Mouse (Mus musculus) testis, adult 2 months (tissue): ENCODE measurements around the gene Fmnl1. TPM values are rescaled to one million over a fixed set of nuclear protein-coding genes. Genes with fewer than 3 reads are reported as not detected.

Experiments used
- H3K27ac ChIP-seq: fragments of 200-500 bp; 2 replicates; pipeline ENCODE4 v1.5.1; 2012; ENCODE audit warnings: low read depth, low read length; ENCODE audit not compliant: control insufficient read depth, insufficient read depth
- H3K27me3 ChIP-seq: fragments of 200-500 bp; 2 replicates; pipeline ENCODE4 v1.6.1; 2012; ENCODE audit warnings: mild to moderate bottlenecking, low read length, moderate library complexity; ENCODE audit not compliant: control insufficient read depth, insufficient read depth
- H3K36me3 ChIP-seq: fragments of 200-500 bp; 2 replicates; pipeline ENCODE4 v1.6.1; 2012; ENCODE audit warnings: mild to moderate bottlenecking, low read length; ENCODE audit not compliant: control insufficient read depth, insufficient read depth
- H3K4me1 ChIP-seq: fragments of 200-500 bp; 2 replicates; pipeline ENCODE4 v1.6.1; 2012; ENCODE audit warnings: low read length; ENCODE audit not compliant: control insufficient read depth, insufficient read depth
- H3K4me3 ChIP-seq: fragments of 200-500 bp; 2 replicates; pipeline ENCODE4 v1.5.1; 2012; ENCODE audit warnings: low read depth, mild to moderate bottlenecking, low read length, moderate library complexity, mixed read lengths; ENCODE audit not compliant: control insufficient read depth
- CTCF ChIP-seq: fragments of 200-500 bp; IDR thresholded peaks from 2 replicates; pipeline ENCODE4 v1.5.1; 2012; ENCODE audit warnings: low read depth, mild to moderate bottlenecking, inconsistent platforms, low read length, moderate library complexity; ENCODE audit not compliant: control insufficient read depth, insufficient read depth, insufficient replicate concordance
- POLR2A ChIP-seq: fragments of 200-500 bp; IDR thresholded peaks from 2 replicates; pipeline ENCODE4 v1.6.1; 2012; ENCODE audit warnings: low read depth, mild to moderate bottlenecking, inconsistent platforms, low read length, moderate library complexity; ENCODE audit not compliant: control insufficient read depth
- polyA plus RNA-seq: library from polyadenylated mRNA; depleted of rRNA; stranded (reverse); fragments of >200 nt; gene quantifications from 2 replicates; pipeline ENCODE4 v1.2.3, GENCODE M21; 2012; rRNA removed

The Fmnl1 gene
- polyA plus RNA-seq, 1 experiment: 21.6 TPM

DNA sequence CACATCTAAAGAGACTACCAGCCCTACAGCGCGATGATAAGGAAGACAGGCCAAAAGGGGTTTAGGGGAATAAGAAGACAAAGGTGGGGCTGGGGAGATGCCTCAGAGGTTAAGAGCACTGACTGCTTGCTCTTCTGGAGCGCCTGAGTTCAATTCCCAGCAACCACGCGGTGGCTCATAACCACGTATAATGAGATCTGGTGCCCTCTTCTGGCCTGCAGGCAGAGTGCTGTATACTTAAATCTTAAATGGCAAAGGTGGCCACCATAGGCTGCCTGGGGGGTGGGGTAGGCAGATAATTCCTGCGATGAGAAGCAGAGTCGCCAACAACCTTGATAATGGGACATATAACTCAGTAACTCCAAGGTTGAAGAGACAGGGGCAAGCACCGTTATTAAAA, 66.8 kb downstream of the Fmnl1 start:
- Histone ChIP-seq H3K4me3 (no peak overlapping the region), H3K4me1 (no peaks in the 10 kb centered on the region), H3K36me3 (no peaks in the 10 kb centered on the region), H3K27me3 (no peaks in the 10 kb centered on the region), H3K27ac (no peak overlapping the region)
- TF ChIP-seq POLR2A (no peak), CTCF (no peak)

DNA sequence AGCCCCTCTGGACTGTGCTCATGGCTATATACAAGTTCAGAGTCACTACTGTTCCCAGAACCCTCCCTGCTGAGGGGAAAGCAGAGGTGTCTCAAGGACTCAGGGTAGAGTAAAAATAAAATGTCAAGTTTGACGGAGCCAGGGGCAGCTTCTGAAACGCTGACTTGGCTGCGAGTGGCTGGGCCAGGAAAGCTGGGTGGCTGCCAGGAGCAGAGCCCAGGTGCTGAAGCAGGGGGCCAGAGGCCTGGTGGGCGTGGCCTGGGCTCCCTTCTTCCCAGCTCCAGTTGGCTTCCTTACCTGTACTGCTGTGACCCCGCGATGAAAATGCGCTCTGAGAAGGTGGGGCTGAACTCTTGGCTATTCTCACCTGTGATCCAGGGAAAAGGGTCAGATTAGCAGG, 69.8 kb downstream of the Fmnl1 start:
- Histone ChIP-seq H3K4me3 (no peak overlapping the region), H3K27ac (no peak overlapping the region), H3K27me3 (no peaks in the 10 kb centered on the region), H3K36me3 (no peaks in the 10 kb centered on the region), H3K4me1 (no peaks in the 10 kb centered on the region)
- no peak for TF ChIP-seq POLR2A
- TF ChIP-seq CTCF: no peak

DNA sequence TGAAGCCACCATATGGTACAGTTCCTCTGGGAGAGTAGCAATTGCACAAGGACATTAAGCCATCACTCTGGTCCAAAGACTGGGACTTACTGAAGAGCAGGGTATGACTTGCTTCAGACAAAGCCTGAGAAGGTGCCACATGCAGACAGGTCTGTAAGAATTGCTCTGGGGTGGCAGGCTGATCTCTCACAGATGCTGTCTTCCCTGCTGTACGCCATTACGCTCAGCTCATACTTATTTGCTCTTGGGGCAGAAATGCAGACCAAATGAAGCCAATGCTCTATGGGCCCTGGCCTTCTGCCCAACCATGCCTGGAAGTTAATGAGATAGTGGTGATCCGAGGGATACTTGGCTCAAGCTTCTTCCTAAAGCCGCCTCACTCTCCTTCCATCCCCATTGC, 73.9 kb downstream of the Fmnl1 start:
- Histone ChIP-seq H3K4me3 (no peak overlapping the region), H3K36me3 (no peaks in the 10 kb centered on the region), H3K27me3 (no peaks in the 10 kb centered on the region), H3K4me1 (peaks cover 2% of the 10 kb centered on the region), H3K27ac (no peak overlapping the region)
- TF ChIP-seq POLR2A: no peak
- no peak for TF ChIP-seq CTCF

DNA sequence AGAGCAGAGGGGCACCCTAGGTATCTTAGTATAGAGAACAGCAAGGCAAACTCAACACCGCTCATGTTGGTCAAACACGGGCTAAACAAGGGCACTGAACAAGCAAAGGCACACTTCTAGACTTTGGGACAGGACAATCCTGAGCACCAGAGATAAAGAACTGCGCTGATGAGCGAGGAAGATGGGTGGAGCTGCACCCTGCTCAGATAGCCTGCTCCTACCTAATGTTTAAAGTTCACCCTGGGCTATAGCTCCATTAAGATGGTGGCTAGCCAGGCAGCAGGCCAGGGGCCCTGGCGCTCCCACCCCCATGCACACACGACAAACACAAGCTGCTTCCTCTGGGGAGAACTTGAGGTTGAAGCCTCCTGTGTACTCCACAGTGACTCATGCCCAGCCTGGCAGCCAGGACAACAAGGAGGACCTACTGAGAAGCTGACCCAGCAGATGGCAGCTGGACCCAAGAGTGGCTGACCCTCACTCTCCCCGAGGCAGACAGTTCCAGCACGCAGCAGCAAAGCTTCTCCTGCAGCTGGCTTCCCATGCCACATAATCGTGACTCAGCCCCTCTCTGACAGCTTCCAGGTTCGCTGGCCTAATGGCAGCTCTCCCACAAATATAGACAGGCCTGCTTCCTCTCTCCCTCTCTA, 75.3 kb downstream of the Fmnl1 start:
- H3K4me3 ChIP-seq: no peak overlapping the region
- peaks cover 2% of the 10 kb centered on the region for H3K4me1 ChIP-seq
- TF ChIP-seq CTCF: no peak
- TF ChIP-seq POLR2A: no peak
- no peaks in the 10 kb centered on the region for H3K27me3 ChIP-seq
- H3K27ac ChIP-seq: no peak overlapping the region
- no peaks in the 10 kb centered on the region for H3K36me3 ChIP-seq

DNA sequence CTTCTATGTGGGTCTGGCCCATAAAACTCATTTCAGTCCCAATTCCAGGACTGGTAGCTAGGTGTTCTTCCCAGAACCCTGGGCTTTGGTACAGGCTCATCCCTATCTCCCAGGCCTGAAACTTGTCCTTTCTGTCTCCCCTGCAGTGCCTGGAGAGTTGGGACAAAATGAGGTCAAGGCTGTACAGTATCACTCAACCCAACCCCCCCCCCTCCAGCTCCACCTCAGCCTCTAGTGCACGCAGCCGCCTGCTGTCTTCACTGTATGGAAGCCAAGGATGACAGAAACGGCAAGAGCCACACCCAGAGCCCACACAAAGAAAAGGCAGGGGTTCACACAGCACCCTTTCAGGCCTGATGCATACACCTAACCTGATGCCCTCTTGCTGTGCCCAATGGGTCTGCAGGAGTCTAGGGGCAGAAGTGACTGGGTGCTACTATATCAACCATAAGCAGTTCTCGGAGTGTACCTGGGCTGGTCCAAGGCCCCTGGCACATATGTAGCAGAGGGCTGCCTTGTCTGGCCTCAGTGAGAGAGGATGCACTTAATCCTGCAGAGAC, 75.9 kb downstream of the Fmnl1 start:
- Histone ChIP-seq H3K27me3 (no peaks in the 10 kb centered on the region), H3K4me1 (peaks cover 2% of the 10 kb centered on the region), H3K4me3 (no peak overlapping the region), H3K36me3 (no peaks in the 10 kb centered on the region), H3K27ac (no peak overlapping the region)
- TF ChIP-seq POLR2A (no peak), CTCF (no peak)

DNA sequence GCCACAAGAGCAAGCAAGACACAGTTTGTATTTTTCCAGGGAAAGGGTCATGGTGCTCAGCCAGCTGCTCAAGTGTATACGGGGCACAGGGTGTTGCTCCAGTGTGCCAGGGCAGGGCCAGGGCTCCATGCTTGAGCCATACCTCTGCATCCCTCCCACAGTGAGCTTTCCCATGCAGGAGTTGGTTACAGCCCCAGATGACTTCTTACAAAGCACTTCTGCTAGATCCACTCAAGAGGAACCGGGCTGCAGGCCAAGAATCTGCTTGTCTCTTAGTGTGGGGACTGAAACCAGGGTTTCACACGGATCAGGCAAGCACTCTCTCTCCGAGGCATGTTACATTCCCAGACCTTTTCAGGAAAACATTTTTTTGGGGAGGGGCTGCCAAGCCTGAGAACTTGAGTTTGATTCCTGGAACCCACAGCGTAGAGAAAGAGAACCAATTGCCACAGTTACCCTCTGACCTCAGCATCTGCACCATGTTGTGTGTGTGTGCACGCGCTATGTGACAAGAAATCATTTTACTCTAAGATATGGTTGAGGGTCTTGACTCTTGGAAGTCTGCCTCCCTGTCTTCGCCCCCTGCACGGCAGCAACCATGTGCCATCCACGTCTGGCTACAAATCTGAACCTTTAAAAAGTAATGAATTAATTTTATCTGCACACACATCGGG, 76.7 kb downstream of the Fmnl1 start:
- no peaks in the 10 kb centered on the region for H3K27me3 ChIP-seq
- peaks cover 2% of the 10 kb centered on the region for H3K4me1 ChIP-seq
- H3K36me3 ChIP-seq: no peaks in the 10 kb centered on the region
- H3K27ac ChIP-seq: no peak overlapping the region
- TF ChIP-seq CTCF (no peak), POLR2A (no peak)
- no peak overlapping the region for H3K4me3 ChIP-seq

Other genes starting within 250 kb of the Fmnl1 start
- gene Kif18b, start 246.0 kb upstream of the Fmnl1 start, polyA plus RNA-seq: 25.9 and 26.7 TPM in 2 replicates
- gene C1ql1, start 224.4 kb upstream of the Fmnl1 start, polyA plus RNA-seq: 0.77 and 0.80 TPM in 2 replicates
- 97.3 and 100 TPM in 2 replicates for gene Nmt1, start 142.9 kb upstream of the Fmnl1 start, polyA plus RNA-seq
- 24.0 and 26.8 TPM in 2 replicates for gene Dcakd, start 142.8 kb upstream of the Fmnl1 start, polyA plus RNA-seq
- 4.9 and 5.5 TPM in 2 replicates for gene Plcd3, start 69.4 kb upstream of the Fmnl1 start, polyA plus RNA-seq
- 5.7 and 7.2 TPM in 2 replicates for gene Acbd4, start 69.4 kb upstream of the Fmnl1 start, polyA plus RNA-seq
- 5.8 and 6.1 TPM in 2 replicates for gene Hexim1, start 54.9 kb upstream of the Fmnl1 start, polyA plus RNA-seq
- 38.8 and 53.8 TPM in 2 replicates for gene Hexim2, start 38.7 kb upstream of the Fmnl1 start, polyA plus RNA-seq
- 451 and 466 TPM in 2 replicates for gene 1700023F06Rik, start 37.5 kb downstream of the Fmnl1 start, polyA plus RNA-seq
- gene Spata32, start 47.3 kb downstream of the Fmnl1 start, polyA plus RNA-seq: 142 and 168 TPM in 2 replicates
- 2.4 and 5.2 TPM in 2 replicates for gene Map3k14, start 96.4 kb downstream of the Fmnl1 start, polyA plus RNA-seq
- gene Arhgap27, start 192.6 kb downstream of the Fmnl1 start, polyA plus RNA-seq: 1.0 and 1.6 TPM in 2 replicates
- gene Plekhm1, start 241.6 kb downstream of the Fmnl1 start, polyA plus RNA-seq: 5.9 and 6.3 TPM in 2 replicates